Mouse (Mus musculus): ENCODE data around the gene Plin4. TPM values are rescaled to one million over a fixed set of nuclear protein-coding genes. Genes with fewer than 3 reads are reported as not detected.

Gene Plin4
- total RNA-seq, 4 experiments from 2014 or later, result 45.4 to 191 (median 87.0) TPM

GRCm38 (mm10) chr17:56055945-56056678 is 53.5 kb downstream of the Plin4 start:
- DNase-seq, result no peak

- no peak for DNase-seq
These were observed 54.7 kb downstream of the Plin4 start for GRCm38 (mm10) chr17:56054938-56055337.

DNA sequence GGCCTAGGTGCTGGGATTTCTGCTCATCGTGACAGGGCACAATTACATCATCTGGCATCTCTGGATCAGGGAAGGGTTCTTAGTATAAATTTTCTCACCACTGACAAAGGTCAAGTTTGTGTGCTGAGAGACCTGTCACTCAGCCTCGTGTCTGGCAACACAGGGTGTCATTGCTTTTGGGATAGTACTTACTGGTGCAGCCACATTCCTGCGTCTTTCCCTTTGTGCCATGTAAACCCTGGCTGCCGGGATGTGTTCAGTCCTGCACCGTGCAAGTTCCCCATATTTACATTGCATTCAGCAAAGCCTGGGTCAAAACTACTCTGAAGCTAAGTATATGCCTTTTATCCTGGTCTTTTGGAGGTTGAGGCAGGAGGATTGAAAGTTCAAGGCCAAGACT is 58.2 kb downstream of the Plin4 start:
- DNase-seq, result no peak

Other genes starting within 250 kb of the Plin4 start
- gene Zfp119a, start 230.9 kb downstream of the Plin4 start, total RNA-seq (2022), result 1 to 10 TPM; 6.7 to 9.8 (median 8.3) TPM
- gene Zfp959, start 217.7 kb downstream of the Plin4 start, total RNA-seq (2022), result 1 to 10 TPM; 3.7 to 9.2 (median 6.3) TPM
- gene Zfp119b, start 160.3 kb downstream of the Plin4 start, total RNA-seq (2022), result 1 to 10 TPM; 2.9 to 7.1 (median 4.9) TPM
- gene Ebi3, start 157.2 kb downstream of the Plin4 start, total RNA-seq (2022), result 1 to 10 TPM in 3 of 4 experiments, under 1 TPM in 1; 0.49 to 2.0 (median 1.5) TPM
- gene Yju2, start 150.7 kb downstream of the Plin4 start, total RNA-seq (2022), result 10 to 100 TPM; 18.6 to 21.4 (median 20.3) TPM
- gene Shd, start 139.3 kb downstream of the Plin4 start, total RNA-seq (2022), result 1 to 10 TPM; 1.7 to 4.8 (median 3.0) TPM
- gene Fsd1, start 123.3 kb downstream of the Plin4 start, total RNA-seq (2022), result 1 to 10 TPM in 3 of 4 experiments, under 1 TPM in 1; 0.87 to 3.4 (median 2.9) TPM
- 1 to 10 TPM; 4.8 to 9.3 (median 6.8) TPM for gene Stap2, start 104.2 kb downstream of the Plin4 start, total RNA-seq (2022)
- gene Mpnd, start 104.1 kb downstream of the Plin4 start, total RNA-seq (2022), result 100 to 1,000 TPM; 101 to 119 (median 110) TPM
- 10 to 100 TPM; 44.3 to 52.5 (median 49.9) TPM for gene Sh3gl1, start 73.2 kb downstream of the Plin4 start, total RNA-seq (2022)
- gene Chaf1a, start 69.4 kb downstream of the Plin4 start, total RNA-seq (2022), result 1 to 10 TPM; 3.8 to 6.0 (median 4.3) TPM
- gene Ubxn6, start 34.8 kb downstream of the Plin4 start, total RNA-seq (2022), result 10 to 100 TPM; 67.6 to 93.5 (median 82.6) TPM
- gene Hdgfl2, start 30.2 kb downstream of the Plin4 start, total RNA-seq (2022), result 100 to 1,000 TPM in 1 of 4 experiments, 10 to 100 TPM in 3; 55.6 to 123 (median 80.3) TPM
- gene Plin5, start 7.8 kb upstream of the Plin4 start, total RNA-seq (2022), result 10 to 100 TPM; 20.4 to 32.6 (median 26.9) TPM
- 10 to 100 TPM; 14.5 to 34.6 (median 16.4) TPM for gene Lrg1, start 12.2 kb upstream of the Plin4 start, total RNA-seq (2022)
- 10 to 100 TPM in 2 of 4 experiments, 1 to 10 TPM in 2; 6.6 to 12.7 (median 10.9) TPM for gene Sema6b, start 30.5 kb upstream of the Plin4 start, total RNA-seq (2022)
- gene Tnfaip8l1, start 52.7 kb upstream of the Plin4 start, total RNA-seq (2022), result 1 to 10 TPM; 2.2 to 4.2 (median 3.8) TPM
- gene Mydgf, start 74.1 kb upstream of the Plin4 start, total RNA-seq (2022), result 10 to 100 TPM; 49.4 to 62.3 (median 54.2) TPM
- 10 to 100 TPM; 35.6 to 41.4 (median 39.6) TPM for gene Dpp9, start 109.1 kb upstream of the Plin4 start, total RNA-seq (2022)
- 10 to 100 TPM; 30.4 to 32.5 (median 31.2) TPM for gene Fem1a, start 147.0 kb upstream of the Plin4 start, total RNA-seq (2022)
- 10 to 100 TPM; 23.9 to 26.3 (median 24.8) TPM for gene Ticam1, start 167.0 kb upstream of the Plin4 start, total RNA-seq (2022)
- 100 to 1,000 TPM in 3 of 4 experiments, 10 to 100 TPM in 1; 92.6 to 117 (median 103) TPM for gene Plin3, start 183.1 kb upstream of the Plin4 start, total RNA-seq (2022)
- not detected for gene Arrdc5, start 190.5 kb upstream of the Plin4 start, total RNA-seq (2022)
- gene Uhrf1, start 193.5 kb upstream of the Plin4 start, total RNA-seq (2022), result 1 to 10 TPM; 1.8 to 3.4 (median 2.6) TPM
- 10 to 100 TPM; 36.7 to 54.1 (median 47.4) TPM for gene Kdm4b, start 216.3 kb upstream of the Plin4 start, total RNA-seq (2022)

All from adrenal gland, adult 8-10 months (tissue).